Mouse (Mus musculus) mouse trophoblast stem cell (cell line): ENCODE results near the gene Spc24.
"Not testable (repeated sequence)": the region's sequence is repeated elsewhere in the genome, so short reads cannot be mapped to it uniquely, and the experiment has no call there.

Experiments
- in situ Hi-C, 2 experiments: fragments of 300-500 bp; cut with MseI, MboI; formaldehyde crosslinking; loops; 2 replicates in 1 of 2; 3 replicates in 1 of 2; pipeline ENCODE4 v1.15.1; 2025

The Spc24 gene

GRCm38 (mm10) chr9:21760155-21761088 is at the start of gene Spc24:
Spc24 (minus strand) TSS chr9:21760303.
- in situ Hi-C loops = no loop called here

- in situ Hi-C loops = no loop called here
Measured at GRCm38 (mm10) chr9:21808561-21808960, 48.5 kb upstream of the Spc24 start.

DNA sequence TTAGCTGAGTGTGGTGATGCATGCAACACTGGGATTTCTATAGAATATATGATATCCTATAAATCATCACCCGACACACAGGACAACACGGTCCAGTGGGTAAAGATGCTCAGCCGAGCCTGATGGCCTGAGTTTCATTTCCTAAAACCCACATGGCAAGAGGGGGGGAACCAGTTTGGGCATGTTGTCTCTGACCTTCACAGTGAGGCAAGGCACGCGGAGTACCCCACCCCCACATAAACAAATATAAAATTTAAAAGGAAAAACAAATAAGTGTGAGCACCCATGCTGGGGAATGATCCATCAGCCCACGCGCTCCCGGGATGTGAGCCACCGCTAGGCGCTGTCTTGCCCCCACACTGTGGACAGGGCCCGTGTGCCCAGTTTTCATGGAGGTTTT is 46.9 kb upstream of the Spc24 start:
- in situ Hi-C loops = no loop called here

DNA sequence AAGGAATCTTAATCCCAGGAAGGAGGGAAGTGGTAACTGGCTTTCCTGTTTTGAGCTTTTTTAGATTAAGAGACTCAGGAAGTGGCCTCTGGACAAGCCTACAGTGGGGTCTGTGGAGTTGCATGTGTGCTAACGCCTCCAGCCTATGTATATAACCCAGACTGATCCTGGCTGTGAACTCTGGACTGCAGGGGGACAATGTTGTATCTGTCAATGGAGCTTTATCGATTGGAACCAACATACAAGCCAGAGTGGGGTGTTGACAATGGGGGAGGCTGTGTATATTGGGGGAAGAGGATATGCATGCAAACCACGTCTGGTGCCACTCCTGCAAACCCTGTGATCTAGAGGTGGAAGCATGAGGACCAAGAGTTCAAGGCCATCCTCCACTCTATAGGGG is 46.3 kb upstream of the Spc24 start:
- in situ Hi-C loops = no loop called here

DNA sequence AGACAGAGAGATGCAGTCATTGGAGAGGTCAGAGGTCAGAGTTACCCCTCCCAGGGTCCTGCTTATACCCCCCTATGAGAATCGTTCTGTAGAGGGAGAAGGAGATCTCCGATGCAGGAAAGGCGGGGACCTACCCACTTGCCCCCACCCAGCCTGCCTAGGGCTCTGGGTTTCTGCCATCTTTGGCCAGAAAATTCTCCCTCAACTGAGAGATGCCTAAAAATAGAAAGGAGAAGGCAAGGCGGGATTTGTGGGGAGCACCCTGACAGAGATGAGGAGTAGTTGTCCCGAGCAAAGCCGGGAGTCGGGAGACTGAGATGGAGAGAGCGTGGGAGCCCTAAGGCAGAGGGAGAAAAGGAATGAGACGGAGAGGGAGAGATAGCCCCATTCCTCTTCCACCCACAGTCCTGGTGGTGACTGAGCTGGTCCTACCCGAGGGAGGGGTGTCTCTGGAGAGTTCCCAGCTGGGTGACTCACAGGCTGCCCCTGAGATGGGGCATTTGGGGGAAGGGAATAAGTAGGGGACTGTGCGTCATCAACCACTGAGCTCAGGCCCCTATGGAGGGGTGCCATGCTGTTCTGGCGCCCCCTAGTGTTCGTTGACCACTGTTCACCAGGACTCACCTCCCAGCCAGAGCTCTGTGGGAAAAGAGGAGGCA is 44.0 kb upstream of the Spc24 start:
- in situ Hi-C loops = no loop called here

DNA sequence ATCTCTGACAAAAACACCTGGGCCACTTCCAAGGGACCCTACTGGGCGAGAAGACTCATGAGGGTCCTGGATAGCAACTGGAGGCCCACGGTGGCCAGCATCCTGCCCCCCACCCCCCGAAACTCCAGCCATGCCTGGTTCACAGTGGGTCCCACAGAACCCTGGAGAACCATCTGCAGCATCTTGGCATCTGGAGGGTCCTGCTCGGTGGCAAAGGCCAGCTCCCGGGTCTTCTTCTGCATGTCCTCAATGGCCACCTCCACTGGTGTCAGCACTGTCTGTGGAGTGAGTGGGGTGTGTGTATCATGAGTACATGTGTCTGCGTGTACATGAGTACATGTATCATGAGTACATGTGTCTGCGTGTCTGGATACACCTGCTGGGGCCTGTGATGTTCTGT is 41.5 kb upstream of the Spc24 start:
- in situ Hi-C loops = no loop called here

DNA sequence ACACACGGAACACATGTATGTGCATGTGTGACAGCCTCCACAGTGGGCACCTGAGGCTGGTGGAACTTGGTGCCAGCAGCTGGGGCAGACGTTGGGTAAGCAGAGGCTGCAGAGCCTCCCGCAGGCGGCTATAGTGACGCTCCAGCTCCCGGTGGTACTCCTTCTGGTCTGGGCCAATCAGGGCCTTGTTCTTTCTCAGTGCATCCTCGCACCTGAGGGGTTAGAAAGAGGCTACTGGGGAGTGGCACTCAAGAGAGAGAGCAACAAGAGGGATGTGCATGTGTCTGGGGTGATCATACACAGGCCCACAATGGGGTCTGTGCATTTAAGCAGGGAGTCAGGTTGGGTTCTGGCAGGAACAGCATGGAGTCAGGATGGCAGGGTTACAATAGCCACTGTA is 41.0 kb upstream of the Spc24 start:
- in situ Hi-C loops = no loop called here

DNA sequence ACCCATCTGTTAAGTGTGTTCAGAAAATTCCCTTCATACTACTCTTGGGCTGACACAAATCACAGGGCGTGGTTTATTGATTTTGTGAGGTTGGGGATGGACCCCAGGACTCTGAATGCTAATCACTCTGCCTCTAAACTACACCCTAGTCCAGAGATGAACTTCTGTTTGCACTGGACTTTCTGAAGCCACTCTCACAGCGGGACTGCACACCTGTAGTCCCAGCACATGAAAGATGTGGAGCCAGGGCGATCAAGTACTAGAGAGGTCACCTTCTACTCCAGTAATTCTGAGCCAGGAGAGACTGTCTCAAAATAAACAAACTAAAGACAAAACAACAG is 38.9 kb upstream of the Spc24 start:
- in situ Hi-C loops = no loop called here

- in situ Hi-C loops = no loop called here
Measured at GRCm38 (mm10) chr9:21798345-21799009, 38.4 kb upstream of the Spc24 start, which contains the start of gene Kank2. Kank2 (minus strand) TSS chr9:21798744.

GRCm38 (mm10) chr9:21797921-21798344 is 37.8 kb upstream of the Spc24 start:
- in situ Hi-C loops = no loop called here

DNA sequence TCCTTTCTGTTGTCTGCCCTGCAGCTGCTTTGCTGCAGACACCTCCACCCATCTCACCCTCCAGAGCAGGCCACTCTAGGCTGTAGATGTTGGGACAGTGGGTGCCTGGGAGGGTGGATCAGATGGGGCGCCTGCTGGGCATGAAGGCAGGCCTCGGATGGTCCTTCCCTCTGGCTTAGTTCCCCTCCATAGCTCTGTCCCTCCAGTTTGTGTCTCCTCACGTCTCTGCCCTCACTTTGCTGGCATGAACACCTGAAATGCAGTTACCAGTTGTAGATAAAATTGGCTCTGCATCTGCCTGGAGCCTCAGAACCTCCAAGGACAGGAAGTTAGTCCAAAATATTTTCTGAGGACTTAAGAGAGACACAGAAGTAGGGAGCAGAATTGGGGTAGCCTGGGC is 36.8 kb upstream of the Spc24 start:
- in situ Hi-C loops = no loop called here

GRCm38 (mm10) chr9:21796259-21796658 is 36.2 kb upstream of the Spc24 start:
- in situ Hi-C loops = no loop called here

DNA sequence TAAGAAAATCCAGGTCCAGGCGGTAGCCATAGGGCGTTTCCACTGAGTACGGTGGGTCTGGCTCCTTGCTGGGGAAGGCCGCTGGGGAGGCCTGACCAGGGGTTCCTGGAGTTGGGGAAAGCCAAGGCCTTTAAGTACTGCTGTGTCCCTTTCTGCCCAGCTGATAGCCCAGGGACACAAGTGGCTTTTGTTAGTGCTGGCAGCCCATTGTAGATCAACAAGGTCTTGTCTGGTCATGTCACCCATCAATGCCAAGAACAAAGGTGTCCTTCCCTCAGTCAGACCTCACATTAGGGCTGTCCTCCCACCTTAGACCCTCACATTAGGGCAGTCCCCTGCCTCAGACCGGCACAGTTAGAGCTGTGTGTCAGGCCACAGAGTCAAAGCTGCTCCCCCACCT is 35.5 kb upstream of the Spc24 start:
- in situ Hi-C loops = no loop called here

- in situ Hi-C loops = no loop called here
Measured at GRCm38 (mm10) chr9:21794925-21795324, 34.8 kb upstream of the Spc24 start.

GRCm38 (mm10) chr9:21794344-21794834 is 34.3 kb upstream of the Spc24 start:
- in situ Hi-C loops = no loop called here

DNA sequence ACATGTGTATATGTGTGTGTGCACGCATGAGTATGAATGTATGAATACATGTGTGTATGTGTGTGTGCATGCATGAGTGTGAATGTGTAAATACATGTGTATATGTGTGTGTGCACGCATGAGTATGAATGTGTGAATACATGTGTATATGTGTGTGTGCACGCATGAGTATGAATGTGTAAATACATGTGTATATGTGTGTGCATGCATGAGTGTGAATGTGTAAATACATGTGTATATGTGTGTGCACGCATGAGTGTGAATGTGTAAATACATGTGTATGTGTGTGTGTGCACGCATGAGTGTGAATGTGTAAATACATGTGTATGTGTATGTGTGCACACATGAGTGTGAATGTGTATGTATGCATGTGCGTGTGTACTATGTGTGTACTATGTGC is 33.4 kb upstream of the Spc24 start:
- in situ Hi-C loops = not testable (repeated sequence)

DNA sequence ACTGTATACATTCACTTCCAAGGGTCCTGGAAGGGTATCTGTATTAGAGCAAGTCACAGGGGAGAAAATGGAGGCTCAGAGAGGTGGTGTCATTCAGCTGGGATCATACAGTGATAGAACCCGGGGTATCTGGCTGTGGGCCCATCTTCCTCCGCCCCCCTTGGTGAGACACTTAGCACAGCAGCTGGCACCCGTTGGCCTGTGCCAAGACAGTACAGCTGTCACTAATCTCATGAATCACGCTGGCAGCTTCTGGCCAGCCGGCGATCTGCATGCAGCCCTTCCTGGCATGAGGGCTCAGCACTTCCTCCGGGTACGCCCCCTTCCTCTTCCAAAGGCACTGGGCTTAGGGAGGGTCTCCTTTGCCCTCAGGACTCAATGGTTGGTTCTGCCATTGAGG is 32.5 kb upstream of the Spc24 start:
- in situ Hi-C loops = no loop called here

GRCm38 (mm10) chr9:21791861-21792260 is 31.8 kb upstream of the Spc24 start:
- in situ Hi-C loops = no loop called here

DNA sequence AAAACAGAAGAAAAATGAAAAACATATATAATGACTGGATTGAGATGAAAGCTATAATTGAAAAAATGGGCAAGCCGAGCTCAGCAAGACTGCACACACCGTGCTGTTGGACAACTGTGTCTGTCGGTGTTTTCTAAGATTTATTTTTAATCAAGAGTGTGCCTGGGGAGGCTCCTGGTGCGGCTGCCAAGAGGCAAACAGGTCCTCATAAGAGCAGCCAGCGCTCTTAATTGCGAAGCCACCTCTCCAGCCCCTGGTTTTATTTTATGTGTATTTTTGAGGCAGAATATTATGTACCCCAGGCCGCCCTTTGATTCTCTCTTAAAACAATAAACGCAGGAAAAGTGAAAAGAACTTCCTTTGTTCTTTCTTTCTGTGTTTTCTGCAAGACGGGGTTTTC is 28.1 kb upstream of the Spc24 start:
- in situ Hi-C loops = no loop called here

DNA sequence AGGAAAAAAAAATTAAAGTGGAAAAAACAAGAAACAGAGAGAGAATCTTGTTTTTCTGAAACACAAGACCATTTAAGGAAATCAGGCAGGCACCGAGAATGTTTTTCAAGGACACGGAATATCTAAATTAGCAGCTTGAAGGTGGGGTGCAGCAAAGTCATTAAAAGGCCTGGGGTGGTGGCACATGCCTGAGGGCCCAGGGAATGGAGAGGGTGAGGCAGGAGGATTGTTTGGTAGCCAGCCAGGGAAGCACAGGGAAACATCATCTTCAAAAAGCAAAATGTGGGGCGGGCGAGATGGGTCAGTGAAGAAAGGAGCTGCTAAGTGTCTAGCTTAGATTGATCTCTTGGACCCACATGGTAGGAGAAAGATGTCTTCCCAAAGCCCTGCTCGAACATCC is 27.6 kb upstream of the Spc24 start:
- in situ Hi-C loops = no loop called here

DNA sequence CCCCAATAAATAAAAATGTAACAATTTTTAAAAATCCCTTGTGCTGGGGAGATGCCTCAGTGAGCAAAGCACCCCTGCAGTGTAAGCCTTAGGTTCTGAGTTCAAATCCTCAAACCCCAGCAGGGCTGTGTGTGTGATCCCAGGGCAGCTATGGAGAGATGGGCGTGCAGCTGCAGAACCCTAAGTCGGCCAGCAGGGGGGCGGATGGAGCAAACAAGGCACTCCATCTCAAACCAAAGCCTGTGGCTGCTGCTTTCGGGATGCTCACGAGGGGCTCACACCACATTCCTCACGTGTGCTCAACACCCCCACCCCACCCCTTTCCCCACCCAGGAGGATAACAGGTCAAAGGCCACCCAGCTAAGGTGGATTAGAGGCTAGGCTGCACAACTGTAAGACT is 26.8 kb upstream of the Spc24 start:
- in situ Hi-C loops = no loop called here

- in situ Hi-C loops = not testable (repeated sequence)
Measured at GRCm38 (mm10) chr9:21786309-21786708, 26.2 kb upstream of the Spc24 start.
